Mouse (Mus musculus) cerebellum, postnatal 14 days (tissue): Measurements from ENCODE around the gene Mcat.

ENCODE experiments used
- DNase-seq, 2 experiments: peaks; one replicate each; pipeline ENCODE4 v3.0.0; 2021; ENCODE audit warnings: mixed read lengths in 2 of 2

Mcat gene

GRCm38 (mm10) chr15:83534960-83535889, 28.4 kb downstream of the Mcat start:
- peak in 1 of 2 experiments; percentile 33 for DNase-seq

- no peak for DNase-seq
Measured at GRCm38 (mm10) chr15:83532606-83533005, 31.0 kb downstream of the Mcat start.

- DNase-seq = no peak
Measured at GRCm38 (mm10) chr15:83531961-83532469, 31.6 kb downstream of the Mcat start.

GRCm38 (mm10) chr15:83530688-83531087, 32.9 kb downstream of the Mcat start:
- DNase-seq = no peak

GRCm38 (mm10) chr15:83530233-83530632, 33.4 kb downstream of the Mcat start:
- no peak for DNase-seq

GRCm38 (mm10) chr15:83529765-83530164, 33.8 kb downstream of the Mcat start:
- DNase-seq = no peak

GRCm38 (mm10) chr15:83528892-83529291, 34.7 kb downstream of the Mcat start:
- no peak for DNase-seq

GRCm38 (mm10) chr15:83527747-83528146, 35.8 kb downstream of the Mcat start:
- DNase-seq = no peak

- no peak for DNase-seq
Measured at GRCm38 (mm10) chr15:83527092-83527437, 36.5 kb downstream of the Mcat start.

- peak; percentile 36 to 37 for DNase-seq
Measured at GRCm38 (mm10) chr15:83526424-83527091, 37.0 kb downstream of the Mcat start, which contains the start of gene Bik. TSS of gene Bik (plus strand) at chr15:83526862.

- no peak for DNase-seq
Measured at GRCm38 (mm10) chr15:83524333-83524729, 39.3 kb downstream of the Mcat start.

GRCm38 (mm10) chr15:83523638-83524332, 39.8 kb downstream of the Mcat start:
- DNase-seq = no peak

GRCm38 (mm10) chr15:83523196-83523595, 40.4 kb downstream of the Mcat start:
- no peak for DNase-seq

- DNase-seq = no peak
Measured at GRCm38 (mm10) chr15:83520861-83521382, 42.7 kb downstream of the Mcat start.

- peak; percentile 81 to 83 for DNase-seq
Measured at GRCm38 (mm10) chr15:83518215-83519048, 45.2 kb downstream of the Mcat start.

GRCm38 (mm10) chr15:83515018-83515417, 48.6 kb downstream of the Mcat start:
- peak; percentile 46 to 65 for DNase-seq

GRCm38 (mm10) chr15:83512489-83513281, 50.9 kb downstream of the Mcat start:
- DNase-seq = no peak

- peak; percentile 95 to 96 for DNase-seq
Measured at GRCm38 (mm10) chr15:83510805-83511405, 52.7 kb downstream of the Mcat start, which contains the start of gene Ttll1. TSS of gene Ttll1 (minus strand) at chr15:83510893.

GRCm38 (mm10) chr15:83509950-83510804, 53.4 kb downstream of the Mcat start:
- peak in 1 of 2 experiments; percentile 15 for DNase-seq
